Mouse (Mus musculus): ENCODE measurements around the gene Cnot10. TPM values are rescaled to one million over a fixed set of nuclear protein-coding genes. Genes with fewer than 3 reads are reported as not detected.

Cnot10 gene
- polyA plus RNA-seq (2012; rRNA removed): 70.1 and 70.4 TPM in 2 replicates

GRCm38 (mm10) chr9:114639839-114640646, at the start of gene Cnot10:
Cnot10 (minus strand) TSS chr9:114640184.

GRCm38 (mm10) chr9:114688252-114688952, 48.4 kb upstream of the Cnot10 start, which contains the start of gene Dync1li1:
Dync1li1 (plus strand) TSS chr9:114688790.

GRCm38 (mm10) chr9:114563761-114564606, 76.0 kb downstream of the Cnot10 start, which contains the start of gene Trim71:
Trim71 (minus strand) TSS chr9:114564369.

Other genes with a start within 250 kb of the Cnot10 start
- gene Crtap, start 249.5 kb downstream of the Cnot10 start, polyA plus RNA-seq (2012; rRNA removed): 23.2 and 33.6 TPM in 2 replicates
- 27.2 and 28.4 TPM in 2 replicates for gene Glb1, start 239.1 kb downstream of the Cnot10 start, polyA plus RNA-seq (2012; rRNA removed)
- 3.6 and 3.9 TPM in 2 replicates for gene Tmppe, start 239.1 kb downstream of the Cnot10 start, polyA plus RNA-seq (2012; rRNA removed)
- gene Ccr4, start 135.3 kb downstream of the Cnot10 start, polyA plus RNA-seq (2012; rRNA removed): not detected in 2 replicates
- not detected in 2 replicates for gene C130032M10Rik, start 124.5 kb downstream of the Cnot10 start, polyA plus RNA-seq (2012; rRNA removed)
- 0.08 TPM in 2 replicates for gene Trim71, start 75.8 kb downstream of the Cnot10 start, polyA plus RNA-seq (2012; rRNA removed)
- 85.1 and 88.4 TPM in 2 replicates for gene Dync1li1, start 48.6 kb upstream of the Cnot10 start, polyA plus RNA-seq (2012; rRNA removed)
- gene Cmtm6, start 90.9 kb upstream of the Cnot10 start, polyA plus RNA-seq (2012; rRNA removed): 14.5 and 14.8 TPM in 2 replicates
- 8.6 and 10.5 TPM in 2 replicates for gene Cmtm7, start 141.7 kb upstream of the Cnot10 start, polyA plus RNA-seq (2012; rRNA removed)
- gene Cmtm8, start 204.0 kb upstream of the Cnot10 start, polyA plus RNA-seq (2012; rRNA removed): 4.6 TPM in 2 replicates

Data from central nervous system, embryonic 18 days (tissue).